Mouse (Mus musculus) neural tube, embryonic 13.5 days (tissue): ENCODE measurements around the gene Josd1. TPM values are rescaled to one million over a fixed set of nuclear protein-coding genes. Genes with fewer than 3 reads are reported as not detected.

Source experiments
- ATAC-seq: fragments of 200-750 bp; cut with Nextera tagmentation; 2 replicates; pipeline ENCODE4 v1.8.0; 2017; ENCODE audit warnings: low read depth, mild to moderate bottlenecking, moderate TSS enrichment, moderate library complexity
- H3K27ac ChIP-seq: fragments of 300-500 bp; sonication (generic); replicated peaks from 2 replicates; pipeline ENCODE4 v1.5.1; 2015; ENCODE audit warnings: moderate library complexity, mild to moderate bottlenecking, inconsistent platforms
- H3K27me3 ChIP-seq: fragments of 300-500 bp; sonication (generic); 2 replicates; pipeline ENCODE4 v1.6.1; 2015; ENCODE audit warnings: mild to moderate bottlenecking, inconsistent platforms
- H3K36me3 ChIP-seq: fragments of 300-500 bp; sonication (generic); 2 replicates; pipeline ENCODE4 v1.6.1; 2015; ENCODE audit warnings: mild to moderate bottlenecking, inconsistent platforms
- H3K4me1 ChIP-seq: fragments of 300-500 bp; sonication (generic); replicated peaks from 2 replicates; pipeline ENCODE4 v1.6.1; 2015; ENCODE audit warnings: inconsistent platforms
- H3K4me2 ChIP-seq: fragments of 300-500 bp; sonication (generic); 2 replicates; pipeline ENCODE4 v1.6.1; 2015; ENCODE audit warnings: inconsistent platforms, mild to moderate bottlenecking, moderate library complexity
- H3K4me3 ChIP-seq: fragments of 300-500 bp; sonication (generic); 2 replicates; pipeline ENCODE4 v1.5.1; 2015; ENCODE audit warnings: mild to moderate bottlenecking, inconsistent platforms
- H3K9ac ChIP-seq: fragments of 300-500 bp; sonication (generic); 2 replicates; pipeline ENCODE4 v1.6.1; 2015; ENCODE audit warnings: moderate library complexity, mild to moderate bottlenecking, inconsistent platforms
- H3K9me3 ChIP-seq: fragments of 300-500 bp; sonication (generic); 2 replicates; pipeline ENCODE4 v1.6.1; 2016; ENCODE audit warnings: inconsistent platforms
- WGBS: fragments of 180-500 bp; shearing (Covaris S2); methylation state at CpG from one replicate; pipeline ENCODE4 v1.1.7; 2015; 5-methylcytosine and 5-hydroxymethylcytosine counted together
- polyA plus RNA-seq: library from polyadenylated mRNA; unstranded; fragments of >200 nt; fragmentation: Nextera tagmentation; extraction: Ambion mirVana; gene quantifications from 2 replicates; pipeline ENCODE4 v1.2.1, GENCODE M21; 2015

Gene Josd1
- polyA plus RNA-seq, 1 experiment from 2014 or later: 20.9 TPM

- H3K9me3 ChIP-seq: no peaks in the 10 kb centered on the region
- peak; percentile 97 for ATAC-seq
- peak within 1 kb of the TSS; percentile 94 for H3K27ac ChIP-seq
- under 1% methylated on average over 45 of the region's 45 CpGs for WGBS
- peak within 1 kb of the TSS; percentile 89 for H3K9ac ChIP-seq
- H3K4me3 ChIP-seq: peak within 1 kb of the TSS; percentile 88
- H3K4me2 ChIP-seq: peak within 1 kb of the TSS; percentile 98
- H3K36me3 ChIP-seq: no peaks in the 10 kb centered on the region
- H3K4me1 ChIP-seq: peaks cover 55% of the 10 kb centered on the region
- H3K27me3 ChIP-seq: no peaks in the 10 kb centered on the region
These were observed 2.8 kb upstream of the Josd1 start, which contains the start of gene Gtpbp1 for GRCm38 (mm10) chr15:79690426-79691022. Gene Gtpbp1, plus strand, starts transcription at chr15:79690845.

- WGBS: 16% methylated on average over 24 of the region's 24 CpGs
- H3K9ac ChIP-seq: peak overlapping the region; percentile 53; the same call in 1 of the 2 replicates
- peaks cover 61% of the 10 kb centered on the region for H3K4me1 ChIP-seq
- H3K36me3 ChIP-seq: no peaks in the 10 kb centered on the region
- peak overlapping the region; percentile 77 for H3K27ac ChIP-seq
- H3K27me3 ChIP-seq: no peaks in the 10 kb centered on the region
- peak overlapping the region; percentile 63 for H3K4me2 ChIP-seq
- no peak for ATAC-seq
- no peaks in the 10 kb centered on the region for H3K9me3 ChIP-seq
- peak overlapping the region; percentile 88 for H3K4me3 ChIP-seq
These were observed 2.1 kb upstream of the Josd1 start for GRCm38 (mm10) chr15:79689662-79690425.

GRCm38 (mm10) chr15:79688268-79688956 is 693 bp upstream of the Josd1 start:
- Histone ChIP-seq H3K27me3 (no peaks in the 10 kb centered on the region), H3K4me1 (peaks cover 69% of the 10 kb centered on the region), H3K4me3 (peak overlapping the region; percentile 93), H3K4me2 (peak overlapping the region; percentile 87), H3K36me3 (no peaks in the 10 kb centered on the region), H3K9ac (peak overlapping the region; percentile 95), H3K27ac (peak overlapping the region; percentile 96), H3K9me3 (no peaks in the 10 kb centered on the region)
- 5% methylated on average over 8 of the region's 8 CpGs for WGBS
- no peak for ATAC-seq

DNA sequence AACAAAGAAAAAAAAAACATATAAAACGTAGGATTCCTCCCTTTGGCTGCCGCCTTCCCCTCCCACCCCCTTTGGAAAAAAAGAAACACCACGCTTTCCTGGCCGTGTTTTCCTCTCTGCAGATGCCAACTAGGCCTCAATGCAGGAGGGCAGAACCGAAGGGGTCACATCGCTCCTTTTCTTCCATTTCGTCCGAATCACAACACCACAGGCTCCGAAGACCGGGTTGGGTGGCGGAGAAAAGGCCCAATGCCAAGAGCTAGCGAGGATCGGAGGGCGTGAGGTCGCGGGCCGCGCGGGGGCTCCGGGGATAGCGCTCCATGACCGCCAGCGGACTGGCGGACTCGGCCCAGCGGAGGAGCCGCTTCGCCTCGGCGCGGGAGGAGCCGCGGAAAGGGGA is 544 bp downstream of the Josd1 start:
- H3K27ac ChIP-seq: peak overlapping the region; percentile 96
- H3K4me2 ChIP-seq: peak overlapping the region; percentile 87
- peak overlapping the region; percentile 95 for H3K9ac ChIP-seq
- no peak for ATAC-seq
- WGBS: under 1% methylated on average over 33 of the region's 33 CpGs
- H3K4me3 ChIP-seq: peak overlapping the region; percentile 93
- H3K9me3 ChIP-seq: no peaks in the 10 kb centered on the region
- H3K4me1 ChIP-seq: peaks cover 69% of the 10 kb centered on the region
- 0 out of 2 replicates have a peak, but pooled peaks cover 3% of the 10 kb centered on the region for H3K36me3 ChIP-seq
- no peaks in the 10 kb centered on the region for H3K27me3 ChIP-seq

GRCm38 (mm10) chr15:79686046-79686869 is 1.5 kb downstream of the Josd1 start:
- Histone ChIP-seq H3K4me3 (peak overlapping the region; percentile 93), H3K9ac (peak overlapping the region; percentile 95), H3K4me1 (peaks cover 64% of the 10 kb centered on the region), H3K27ac (no peak overlapping the region), H3K27me3 (no peaks in the 10 kb centered on the region), H3K4me2 (peak overlapping the region; percentile 87), H3K36me3 (0 out of 2 replicates have a peak, but pooled peaks cover 3% of the 10 kb centered on the region), H3K9me3 (no peaks in the 10 kb centered on the region)
- ATAC-seq: no peak
- 18% methylated on average over 15 of the region's 15 CpGs for whole genome bisulfite sequencing

- Histone ChIP-seq H3K4me2 (peak overlapping the region; percentile 87), H3K9ac (peak overlapping the region; percentile 95), H3K4me3 (peak overlapping the region; percentile 93), H3K36me3 (0 out of 2 replicates have a peak, but pooled peaks cover 3% of the 10 kb centered on the region), H3K9me3 (no peaks in the 10 kb centered on the region), H3K27me3 (no peaks in the 10 kb centered on the region), H3K27ac (no peak overlapping the region), H3K4me1 (peaks cover 69% of the 10 kb centered on the region)
- ATAC-seq: no peak
- WGBS: 49% methylated on average over 6 of the region's 6 CpGs
These were observed 2.5 kb downstream of the Josd1 start for GRCm38 (mm10) chr15:79685141-79685641.

DNA sequence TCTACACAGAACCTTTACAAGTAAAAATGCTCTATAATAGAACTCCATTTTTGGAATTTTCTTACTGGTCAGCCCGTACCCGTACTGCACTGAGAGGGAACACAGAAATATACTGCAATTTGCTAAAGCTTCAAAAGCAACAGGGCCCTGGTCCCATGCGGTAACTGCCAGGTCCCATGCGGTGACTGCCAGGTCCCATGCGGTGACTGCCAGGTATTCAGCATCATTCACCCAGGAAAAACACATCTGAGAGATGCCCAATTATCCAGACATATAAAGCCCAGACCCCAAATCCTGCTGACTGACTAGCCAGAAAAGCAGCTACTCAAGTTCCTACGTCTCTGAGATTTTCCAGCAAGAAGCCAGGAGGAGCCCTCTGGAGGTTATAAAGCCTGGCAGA is 3.1 kb downstream of the Josd1 start:
- Histone ChIP-seq H3K4me1 (peaks cover 64% of the 10 kb centered on the region), H3K27ac (no peak overlapping the region), H3K4me3 (peak overlapping the region; percentile 93), H3K36me3 (0 out of 2 replicates have a peak, but pooled peaks cover 4% of the 10 kb centered on the region), H3K27me3 (no peaks in the 10 kb centered on the region), H3K9ac (peak overlapping the region; percentile 95), H3K9me3 (no peaks in the 10 kb centered on the region), H3K4me2 (peak overlapping the region; percentile 87)
- 82% methylated on average over 6 of the region's 6 CpGs for WGBS
- no peak for ATAC-seq

- 78% methylated on average over 19 of the region's 19 CpGs for WGBS
These were observed 3.8 kb downstream of the Josd1 start for GRCm38 (mm10) chr15:79683707-79684465.

DNA sequence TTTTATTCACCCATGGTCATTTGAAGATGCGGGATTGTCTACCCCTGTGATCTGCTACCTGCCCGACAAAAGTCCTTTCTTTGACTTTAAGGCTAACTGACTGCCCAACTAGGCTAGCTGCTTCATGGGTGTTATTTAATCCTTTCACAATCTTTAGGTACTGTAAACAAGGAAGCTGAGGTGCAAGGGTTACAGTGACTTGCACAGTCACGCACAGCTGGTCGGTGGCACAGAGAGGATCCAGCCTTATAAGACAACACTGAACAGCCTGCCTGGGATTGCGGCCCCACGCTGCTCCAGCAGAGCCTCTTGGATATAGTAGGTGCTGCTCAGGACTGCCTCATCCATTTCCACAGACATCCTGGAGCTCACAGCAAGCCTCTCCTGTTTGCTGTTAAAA is 4.6 kb downstream of the Josd1 start:
- 88% methylated on average over 6 of the region's 6 CpGs for WGBS
- Histone ChIP-seq H3K27ac (no peak overlapping the region), H3K4me1 (peaks cover 56% of the 10 kb centered on the region), H3K9me3 (no peaks in the 10 kb centered on the region), H3K4me3 (no peak overlapping the region), H3K27me3 (no peaks in the 10 kb centered on the region), H3K9ac (peak overlapping the region; percentile 95; the same call in 1 of the 2 replicates), H3K4me2 (peak overlapping the region; percentile 87), H3K36me3 (0 out of 2 replicates have a peak, but pooled peaks cover 8% of the 10 kb centered on the region)
- no peak for ATAC-seq

More at GRCm38 (mm10) chr15:79683707-79684465, 3.8 kb downstream of the Josd1 start:
- Histone ChIP-seq H3K4me1 (peaks cover 61% of the 10 kb centered on the region), H3K27ac (no peak overlapping the region), H3K4me2 (peak overlapping the region; percentile 87), H3K4me3 (peak overlapping the region; percentile 93), H3K9ac (peak overlapping the region; percentile 95), H3K36me3 (0 out of 2 replicates have a peak, but pooled peaks cover 8% of the 10 kb centered on the region), H3K9me3 (no peaks in the 10 kb centered on the region), H3K27me3 (no peaks in the 10 kb centered on the region)
- no peak for ATAC-seq

DNA sequence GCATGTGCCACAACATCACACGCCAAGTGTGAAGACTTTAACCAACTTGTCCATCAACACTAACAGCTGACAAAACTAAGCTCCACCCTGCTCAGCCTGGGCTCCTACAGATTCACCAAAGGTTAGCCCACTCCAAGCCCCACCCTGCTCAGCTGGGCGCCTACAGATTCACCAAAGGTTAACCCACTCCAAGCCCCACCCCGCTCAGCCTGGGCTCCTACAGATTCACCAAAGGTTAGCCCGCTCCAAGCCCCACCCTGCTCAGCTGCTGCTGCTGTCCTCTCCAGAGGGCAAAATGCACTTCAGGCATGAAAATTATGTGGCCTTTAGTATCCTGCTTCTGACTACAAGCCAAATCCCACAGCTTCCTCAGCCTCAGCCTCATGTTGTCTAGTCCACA is 5.7 kb downstream of the Josd1 start:
- Histone ChIP-seq H3K27ac (no peak overlapping the region), H3K4me1 (peaks cover 54% of the 10 kb centered on the region), H3K9me3 (no peaks in the 10 kb centered on the region), H3K36me3 (peaks cover 9% of the 10 kb centered on the region; the same call in 1 of the 2 replicates), H3K4me2 (no peak overlapping the region), H3K4me3 (no peak overlapping the region), H3K9ac (no peak overlapping the region), H3K27me3 (no peaks in the 10 kb centered on the region)
- 88% methylated on average over 4 of the region's 4 CpGs for WGBS
- no peak for ATAC-seq
